Mouse (Mus musculus) liver, adult 2 months (tissue): Measurements from ENCODE around the gene Zbtb8a.

Source experiments
- CTCF ChIP-seq: fragments of 200-500 bp; IDR thresholded peaks from 2 replicates; pipeline ENCODE4 v1.5.1; 2011; ENCODE audit warnings: low read depth, low read length, control low read depth
- POLR2A ChIP-seq: fragments of 200-500 bp; IDR thresholded peaks from 2 replicates; pipeline ENCODE4 v1.6.1; 2011; ENCODE audit warnings: low read length, control low read depth; ENCODE audit not compliant: insufficient read depth; ENCODE audit errors: extremely low read depth

GRCm38 (mm10) chr4:129364379-129364778 lies 13.5 kb downstream of the Zbtb8a start:
- TF ChIP-seq CTCF (no peak), POLR2A (no peak)
